Mouse (Mus musculus): ENCODE measurements around the gene Nfkbia.

Nfkbia gene

DNA sequence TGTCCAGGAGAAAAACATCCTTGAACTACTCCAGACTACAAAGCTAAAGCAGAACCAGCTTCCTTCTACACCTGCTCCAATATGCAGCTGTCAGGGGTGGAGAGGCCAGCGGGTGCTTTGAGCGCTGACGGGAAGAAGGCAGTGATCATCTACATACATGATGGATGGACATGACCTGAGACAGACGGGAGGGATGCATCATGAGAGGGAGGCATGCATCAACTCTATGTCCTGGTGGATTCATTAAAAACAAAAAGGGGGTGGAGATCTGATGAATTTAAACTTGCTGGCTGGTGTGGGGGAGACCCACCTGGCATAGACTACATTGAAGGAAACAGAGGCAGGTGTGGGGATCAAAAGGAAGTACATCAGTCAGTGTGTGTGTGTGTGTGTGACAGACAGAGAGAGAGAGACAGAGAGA lies 48.4 kb downstream of the Nfkbia start:
- in situ Hi-C loops (cut with MboI; ENCODE audit: low sequenced_read_pairs): no loop called here

DNA sequence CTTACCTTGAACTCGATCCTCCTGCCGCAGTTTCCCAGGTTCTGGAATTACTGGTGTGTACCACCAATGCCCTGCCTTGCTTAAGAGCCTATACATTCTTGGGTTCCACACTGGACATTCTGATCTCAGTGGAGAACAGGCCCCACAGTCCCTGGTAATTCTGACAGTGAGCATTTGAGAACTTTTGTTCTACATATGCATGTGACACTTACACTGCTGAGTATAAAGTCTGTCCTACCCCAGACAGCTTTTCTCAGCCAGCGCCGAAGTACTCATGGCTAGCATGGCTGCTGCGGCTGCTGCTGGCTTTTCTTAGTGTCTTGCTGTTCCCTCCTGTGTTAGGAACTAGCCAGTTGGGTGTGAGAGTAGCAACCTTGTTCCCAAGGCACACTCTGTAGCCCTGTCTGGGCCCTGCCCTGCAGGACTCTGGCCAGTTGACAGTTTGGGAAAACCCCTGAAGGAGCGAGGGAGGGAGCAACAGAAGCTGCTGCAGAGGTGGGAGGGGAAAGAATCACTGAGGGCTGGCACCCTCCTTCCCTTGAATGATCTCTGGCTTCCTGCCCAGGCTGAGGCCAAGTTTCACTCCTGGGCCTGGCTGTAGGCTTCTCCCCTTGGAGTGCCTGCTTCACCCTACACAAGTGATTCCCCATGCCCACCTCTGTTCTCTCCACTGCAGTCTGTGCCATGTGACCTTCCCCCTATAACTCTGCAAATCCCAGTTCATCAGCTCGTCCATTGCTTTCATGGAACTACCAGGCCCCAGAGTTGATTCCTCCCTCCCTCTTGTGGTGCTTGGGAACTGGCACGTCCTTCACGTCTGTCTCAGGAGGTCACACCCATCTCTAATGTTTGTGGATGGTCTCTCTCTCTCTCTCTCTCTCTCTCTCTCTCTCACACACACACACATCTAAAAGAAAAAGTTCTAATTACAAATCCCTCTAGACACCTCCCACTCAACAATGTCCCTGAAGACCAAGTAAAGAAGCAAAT lies 49.3 kb downstream of the Nfkbia start:
- in situ Hi-C loops (cut with MboI; ENCODE audit: low sequenced_read_pairs): no loop called here

DNA sequence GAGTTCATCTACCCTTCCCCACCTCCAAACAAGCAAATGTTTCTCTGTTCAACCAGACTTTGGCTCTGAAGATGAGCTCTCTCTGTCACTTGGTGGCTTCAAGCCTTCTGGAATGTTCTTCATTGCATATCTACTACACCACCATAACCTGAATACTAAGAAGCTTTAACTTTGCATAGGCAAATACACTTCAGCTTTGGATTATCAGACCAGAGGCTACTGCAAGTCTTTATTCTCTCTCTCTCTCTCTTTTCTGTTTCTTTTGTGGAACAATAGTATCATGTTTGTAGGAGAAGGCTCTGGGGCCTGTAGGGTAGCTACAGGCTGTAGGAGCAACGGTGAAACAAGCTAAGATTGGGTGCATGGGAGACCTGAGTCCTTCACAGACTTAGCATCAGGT lies 50.2 kb downstream of the Nfkbia start:
- in situ Hi-C loops (cut with MboI; ENCODE audit: low sequenced_read_pairs): no loop called here

DNA sequence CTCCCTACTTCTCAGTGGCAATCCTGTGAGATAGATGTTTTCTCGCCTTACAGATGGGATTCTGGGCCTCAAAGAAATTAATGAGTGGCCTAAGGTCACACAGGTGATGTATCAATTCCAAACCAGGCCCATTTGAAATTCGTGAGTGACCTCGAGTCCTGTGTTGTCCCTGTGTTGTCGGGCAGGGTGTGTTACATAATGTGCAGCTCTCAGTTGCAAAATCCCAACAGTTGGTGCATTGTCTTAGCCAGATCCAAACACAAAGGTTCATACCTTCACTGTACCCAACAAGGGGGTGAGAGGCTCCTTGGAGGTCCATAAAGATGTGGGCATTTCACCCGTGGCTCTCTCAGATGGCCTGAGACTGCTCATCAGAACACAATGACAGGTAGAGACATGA lies 52.0 kb downstream of the Nfkbia start:
- in situ Hi-C loops (cut with MboI; ENCODE audit: low sequenced_read_pairs): no loop called here

All from CH12F3 (cell line).